Mouse (Mus musculus) adrenal gland, adult 18-20 months (tissue): ENCODE results near the gene Olfr1395. TPM values are rescaled to one million over a fixed set of nuclear protein-coding genes. Genes with fewer than 3 reads are reported as not detected.
"Not testable (repeated sequence)": the region's sequence is repeated elsewhere in the genome, so short reads cannot be mapped to it uniquely, and the experiment has no call there.

Source experiments
- DNase-seq, 2 experiments: peaks; one replicate each; pipeline ENCODE4 v3.0.0; 2021 to 2022; ENCODE audit warnings: low spot score in 2 of 2
- total RNA-seq, 2 experiments: library from RNA; stranded (reverse); gene quantifications; 1 replicate in 1 of 2; 2 replicates in 1 of 2; pipeline ENCODE4 v1.2.3; 2021

The Olfr1395 gene
- total RNA-seq, 2 experiments from 2014 or later: not detected

DNA sequence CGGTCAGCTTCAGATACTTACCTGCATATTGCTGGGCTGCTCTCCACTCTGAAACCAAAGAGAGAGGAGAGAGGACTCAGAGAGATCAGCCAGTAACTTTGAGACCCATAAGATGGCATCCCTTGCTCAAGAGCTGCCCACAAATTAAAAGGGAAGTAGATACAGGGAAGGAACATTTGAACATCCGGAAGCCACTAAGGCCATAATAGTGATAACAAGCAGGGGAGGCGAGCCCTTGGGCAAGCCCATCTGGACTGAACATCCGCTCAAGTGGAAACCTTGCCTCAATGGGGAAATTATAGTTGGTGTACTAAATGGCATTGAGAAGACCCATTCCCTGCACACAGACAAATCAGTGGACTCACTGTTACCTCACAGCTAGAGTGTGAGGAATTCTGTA is 28.5 kb downstream of the Olfr1395 start:
- no peak for DNase-seq

DNA sequence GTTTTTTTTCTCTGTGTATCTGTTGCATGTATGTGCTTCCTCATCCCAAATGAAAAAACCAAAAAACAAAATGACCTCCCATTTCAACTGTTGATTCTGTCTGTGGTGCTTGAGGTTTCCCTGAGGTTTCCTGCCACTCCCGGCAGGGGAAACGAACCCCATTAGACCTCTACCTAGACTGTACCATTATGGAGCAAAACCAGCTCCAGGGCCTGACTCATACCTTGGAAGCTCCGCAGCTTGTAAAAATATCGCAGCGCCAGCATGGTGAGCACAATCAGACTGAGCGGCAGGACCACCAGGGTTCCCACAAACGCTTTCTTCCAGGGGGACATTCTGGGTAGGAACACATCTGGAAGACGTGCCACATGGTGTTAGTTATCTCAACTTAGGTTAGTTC is 33.3 kb downstream of the Olfr1395 start:
- DNase-seq: no peak

DNA sequence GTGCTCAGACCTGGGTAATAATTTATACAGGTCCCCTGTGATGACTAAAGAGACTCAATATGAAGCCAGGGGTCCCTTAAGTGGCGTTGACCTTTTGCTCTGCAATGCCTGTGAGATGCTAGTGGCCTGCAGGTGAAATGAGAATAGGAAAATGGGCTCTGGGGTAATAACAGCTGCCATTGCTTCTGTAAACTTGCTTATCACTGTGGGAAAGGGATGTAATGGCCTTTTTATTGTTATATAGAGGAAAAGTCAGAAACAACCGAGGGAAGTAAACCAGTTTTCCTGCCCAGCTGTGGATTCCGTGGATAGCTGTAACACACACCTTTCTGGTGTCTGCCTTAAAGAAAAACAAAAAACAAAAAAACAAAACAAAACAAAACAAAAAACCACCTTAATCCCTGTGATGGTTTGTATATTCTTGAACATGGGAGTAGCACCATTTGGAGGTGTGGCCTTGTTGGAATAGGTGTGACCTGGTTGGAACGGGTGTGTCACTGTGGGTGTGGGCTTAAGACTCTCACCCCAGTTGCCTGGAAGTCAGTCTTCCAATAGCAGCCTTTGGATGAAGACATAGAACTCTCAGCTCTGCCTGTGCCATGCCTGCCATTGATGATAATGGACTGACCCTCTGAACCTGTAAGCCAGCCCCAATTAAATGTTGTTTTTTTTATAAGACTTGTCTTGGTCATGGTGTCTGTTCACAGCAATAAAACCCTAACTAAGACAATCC is 34.1 kb downstream of the Olfr1395 start:
- not testable (repeated sequence) for DNase-seq

GRCm38 (mm10) chr11:49183172-49183571 is 41.1 kb downstream of the Olfr1395 start:
- DNase-seq: no peak

- no peak for DNase-seq
These were observed 44.4 kb downstream of the Olfr1395 start for GRCm38 (mm10) chr11:49186452-49186851.

DNA sequence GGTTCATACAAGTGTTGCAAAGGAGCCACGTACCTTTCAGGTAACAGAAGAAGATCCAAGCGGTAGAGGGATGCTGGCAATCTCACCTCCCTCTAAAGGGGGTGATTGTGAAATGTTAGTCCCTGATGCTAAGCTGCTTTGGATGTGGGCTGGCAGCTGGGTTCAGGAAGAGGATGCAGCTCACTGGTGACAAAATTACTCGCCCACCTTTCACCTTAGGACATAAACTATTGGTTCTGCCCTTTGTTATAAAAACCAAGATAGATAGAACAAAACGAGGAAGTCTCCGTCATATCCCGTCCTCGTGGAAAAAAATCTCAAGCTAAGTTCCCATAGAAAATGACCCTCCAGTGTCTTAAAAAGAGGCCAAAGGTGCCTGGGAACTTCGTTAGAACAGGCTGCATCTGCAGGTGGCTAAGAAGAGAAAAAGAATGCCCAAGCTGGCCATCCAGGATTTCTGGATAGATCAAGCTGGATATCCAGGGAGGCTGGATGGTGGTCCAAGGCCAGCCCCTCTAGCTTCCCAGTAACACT is 44.9 kb downstream of the Olfr1395 start, which contains the start of gene Btnl9:
Gene Btnl9 (minus strand): TSS at position 205 of the 534 bp plus-strand sequence.
- no peak for DNase-seq

DNA sequence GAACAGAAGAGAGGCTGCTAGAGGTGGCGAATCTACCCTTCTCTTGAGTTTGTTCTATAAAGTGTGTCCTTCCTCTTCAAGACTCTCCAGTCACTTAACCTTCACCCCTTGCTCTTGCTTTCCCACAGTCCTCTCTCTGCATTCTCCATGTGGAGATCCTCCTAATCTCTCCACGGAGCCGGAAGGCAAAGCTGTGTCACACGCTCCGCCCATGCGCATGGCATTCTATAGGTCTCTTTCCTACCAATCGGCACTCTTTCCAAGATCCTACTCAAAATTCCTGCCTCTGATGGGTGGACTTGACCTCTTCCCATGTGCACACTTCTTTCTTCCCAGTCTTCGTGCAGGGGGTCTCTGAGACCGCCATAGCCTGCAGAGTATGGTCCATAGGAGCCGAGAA is 45.6 kb downstream of the Olfr1395 start:
- no peak for DNase-seq

DNA sequence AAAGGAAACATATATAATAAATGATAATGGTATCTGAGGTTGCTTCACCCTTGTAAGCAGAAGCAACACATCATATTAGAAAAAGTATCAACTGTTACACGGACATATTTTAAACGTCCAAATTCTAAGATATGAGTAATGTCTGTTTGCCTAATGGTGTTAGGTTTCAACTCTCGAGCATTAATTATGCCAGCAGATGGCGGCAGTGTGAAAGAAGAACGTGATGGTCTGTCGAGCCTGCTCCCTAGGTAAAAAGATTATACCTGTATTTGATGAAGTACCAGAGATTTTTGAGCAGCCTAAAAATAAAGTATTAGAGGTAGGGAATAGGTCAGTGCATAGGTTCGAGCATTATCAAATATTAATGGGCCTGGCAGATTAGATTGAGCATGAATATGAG is 47.7 kb downstream of the Olfr1395 start:
- DNase-seq: peak; percentile 47 to 65

- DNase-seq: no peak
These were observed 49.0 kb downstream of the Olfr1395 start for GRCm38 (mm10) chr11:49191083-49191482.

DNA sequence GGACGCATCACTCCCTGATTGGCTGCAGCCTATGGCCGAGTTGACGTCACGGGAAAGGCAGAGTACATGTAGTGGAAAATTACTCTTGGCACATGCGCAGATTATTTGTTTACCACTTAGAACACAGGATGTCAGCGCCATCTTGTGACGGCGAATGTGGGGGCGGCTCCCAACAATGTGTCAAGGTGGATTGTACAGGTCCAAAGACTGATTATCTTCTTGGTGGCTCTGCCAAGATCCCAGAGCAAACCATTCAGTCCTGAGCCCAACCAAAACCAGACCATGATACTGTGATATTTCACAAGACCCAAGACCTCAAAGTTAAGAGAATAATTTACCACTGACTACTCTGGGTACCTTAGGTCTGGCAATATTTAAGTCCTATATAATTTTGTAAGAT is 52.7 kb downstream of the Olfr1395 start:
- DNase-seq: not testable (repeated sequence)

- peak in 1 of 2 experiments; percentile 8 for DNase-seq
These were observed 53.8 kb downstream of the Olfr1395 start for GRCm38 (mm10) chr11:49195819-49196322.

Other genes with a start within 250 kb of the Olfr1395 start
- 1 to 10 TPM; 1.9 to 4.4 TPM for gene Gm5431, start 240.1 kb upstream of the Olfr1395 start, total RNA-seq
- gene Psme2b, start 196.1 kb upstream of the Olfr1395 start, total RNA-seq: 1 to 10 TPM; 3.6 to 7.7 TPM
- under 1 TPM in 1 of 2 experiments, not detected in 1; 0.16 TPM for gene Olfr56, start 163.4 kb upstream of the Olfr1395 start, total RNA-seq
- gene 9930111J21Rik1, start 162.9 kb upstream of the Olfr1395 start, total RNA-seq: 1 to 10 TPM; 2.2 to 3.1 TPM
- gene Gm12185, start 150.0 kb upstream of the Olfr1395 start, total RNA-seq: 1 to 10 TPM; 3.5 to 6.5 TPM
- gene Tgtp1, start 148.1 kb upstream of the Olfr1395 start, total RNA-seq: 10 to 100 TPM in 1 of 2 experiments, 1 to 10 TPM in 1; 3.1 to 17.3 TPM
- 1 to 10 TPM; 3.2 to 6.1 TPM for gene 9930111J21Rik2, start 91.0 kb upstream of the Olfr1395 start, total RNA-seq
- gene Tgtp2, start 78.1 kb upstream of the Olfr1395 start, total RNA-seq: 10 to 100 TPM in 1 of 2 experiments, 1 to 10 TPM in 1; 4.3 to 18.2 TPM
- gene Ifi47, start 65.7 kb upstream of the Olfr1395 start, total RNA-seq: 1 to 10 TPM; 7.3 to 9.4 TPM
- gene Olfr1396, start 27.4 kb upstream of the Olfr1395 start, total RNA-seq: 1 to 10 TPM; 1.2 to 4.1 TPM
- not detected for gene Olfr1394, start 12.1 kb downstream of the Olfr1395 start, total RNA-seq
- 10 to 100 TPM; 26.2 to 32.8 TPM for gene Btnl9, start 44.9 kb downstream of the Olfr1395 start, total RNA-seq
- gene Zfp62, start 61.0 kb downstream of the Olfr1395 start, total RNA-seq: 10 to 100 TPM; 27.0 to 34.6 TPM
- gene Mgat1, start 101.9 kb downstream of the Olfr1395 start, total RNA-seq: 100 to 1,000 TPM; 114 to 141 TPM
- gene Olfr1393, start 136.0 kb downstream of the Olfr1395 start, total RNA-seq: not detected
- under 1 TPM in 1 of 2 experiments, not detected in 1; 0.10 TPM for gene Olfr1392, start 143.0 kb downstream of the Olfr1395 start, total RNA-seq
- not detected for gene Olfr10, start 162.5 kb downstream of the Olfr1395 start, total RNA-seq
- gene Olfr1391, start 180.5 kb downstream of the Olfr1395 start, total RNA-seq: not detected
- gene Olfr1390, start 192.9 kb downstream of the Olfr1395 start, total RNA-seq: not detected